Mouse (Mus musculus) left cerebral cortex, postnatal 36 days (tissue): Measurements from ENCODE around the gene Ring1. TPM values are rescaled to one million over a fixed set of nuclear protein-coding genes. Genes with fewer than 3 reads are reported as not detected.

ENCODE experiments used
- microRNA-seq: library from miRNA; unstranded; fragments of <30 nt; microRNA quantifications from one replicate; pipeline ENCODE4 v1.2.0, GENCODE M21; 2022
- total RNA-seq, 2 experiments: library from RNA; stranded (reverse); gene quantifications; 2 replicates each; pipeline ENCODE4 v1.2.3; 2021

Gene Ring1
- total RNA-seq, 2 experiments from 2014 or later: 33.5 to 35.9 TPM

Small RNAs within 50 kb of the gene (microRNA-seq; reads per million reads assigned to microRNA genes)
- not detected for gene Mir219a-1
- not detected for gene Mir219c

Other genes with a start within 250 kb of the Ring1 start
- gene Angptl4, start 242.8 kb downstream of the Ring1 start, total RNA-seq: 1 to 10 TPM; 3.3 to 4.8 TPM
- 10 to 100 TPM; 27.0 to 44.8 TPM for gene Kank3, start 214.2 kb downstream of the Ring1 start, total RNA-seq
- 100 to 1,000 TPM; 651 to 708 TPM for gene Rps28, start 200.1 kb downstream of the Ring1 start, total RNA-seq
- 100 to 1,000 TPM; 212 to 213 TPM for gene Ndufa7, start 200.1 kb downstream of the Ring1 start, total RNA-seq
- 10 to 100 TPM; 24.8 to 27.5 TPM for gene Cd320, start 181.6 kb downstream of the Ring1 start, total RNA-seq
- not detected for gene Gm7029, start 150.8 kb downstream of the Ring1 start, total RNA-seq
- 1 to 10 TPM; 2.4 to 3.1 TPM for gene Kifc1, start 134.0 kb downstream of the Ring1 start, total RNA-seq
- under 1 TPM; 0.70 to 0.96 TPM for gene Platr17, start 119.5 kb downstream of the Ring1 start, total RNA-seq
- 10 to 100 TPM; 29.9 to 32.9 TPM for gene Daxx, start 115.3 kb downstream of the Ring1 start, total RNA-seq
- gene Tapbp, start 108.8 kb downstream of the Ring1 start, total RNA-seq: 10 to 100 TPM; 35.0 to 38.3 TPM
- 10 to 100 TPM; 29.4 to 40.1 TPM for gene Zbtb22, start 108.8 kb downstream of the Ring1 start, total RNA-seq
- gene Rgl2, start 95.1 kb downstream of the Ring1 start, total RNA-seq: 10 to 100 TPM; 46.9 to 71.0 TPM
- 10 to 100 TPM; 96.1 to 98.3 TPM for gene Pfdn6, start 84.3 kb downstream of the Ring1 start, total RNA-seq
- gene Wdr46, start 84.0 kb downstream of the Ring1 start, total RNA-seq: 10 to 100 TPM; 12.6 to 15.0 TPM
- 1 to 10 TPM; 5.5 to 6.7 TPM for gene B3galt4, start 73.2 kb downstream of the Ring1 start, total RNA-seq
- 10 to 100 TPM; 84.5 to 87.0 TPM for gene Vps52, start 68.9 kb downstream of the Ring1 start, total RNA-seq
- gene Rps18, start 68.7 kb downstream of the Ring1 start, total RNA-seq: 100 to 1,000 TPM; 291 to 302 TPM
- 10 to 100 TPM; 17.2 to 19.3 TPM for gene H2-K1, start 24.3 kb downstream of the Ring1 start, total RNA-seq
- gene H2-Ke6, start 3.4 kb upstream of the Ring1 start, total RNA-seq: 10 to 100 TPM; 35.7 to 36.6 TPM
- 100 to 1,000 TPM; 101 to 105 TPM for gene Slc39a7, start 7.0 kb upstream of the Ring1 start, total RNA-seq
- 10 to 100 TPM; 81.9 to 87.8 TPM for gene Rxrb, start 7.1 kb upstream of the Ring1 start, total RNA-seq
- gene Col11a2, start 14.8 kb upstream of the Ring1 start, total RNA-seq: 10 to 100 TPM; 15.1 to 16.3 TPM
- gene H2-Oa, start 67.7 kb upstream of the Ring1 start, total RNA-seq: under 1 TPM in 1 of 2 experiments, not detected in 1; 0.79 TPM
- 10 to 100 TPM; 26.1 to 28.5 TPM for gene H2-DMa, start 94.9 kb upstream of the Ring1 start, total RNA-seq
- gene Brd2, start 98.0 kb upstream of the Ring1 start, total RNA-seq: 100 to 1,000 TPM; 183 to 189 TPM
- gene H2-DMb2, start 118.6 kb upstream of the Ring1 start, total RNA-seq: under 1 TPM; 0.59 to 0.93 TPM
- 1 to 10 TPM in 1 of 2 experiments, under 1 TPM in 1; 0.94 to 1.1 TPM for gene H2-DMb1, start 128.4 kb upstream of the Ring1 start, total RNA-seq
- 1 to 10 TPM; 1.9 to 2.0 TPM for gene Tap1, start 162.9 kb upstream of the Ring1 start, total RNA-seq
- gene Psmb9, start 163.1 kb upstream of the Ring1 start, total RNA-seq: 1 to 10 TPM in 1 of 2 experiments, under 1 TPM in 1; 0.77 to 1.1 TPM
- 1 to 10 TPM; 2.1 to 3.4 TPM for gene Psmb8, start 173.0 kb upstream of the Ring1 start, total RNA-seq
- gene Tap2, start 178.8 kb upstream of the Ring1 start, total RNA-seq: 1 to 10 TPM; 6.6 to 7.7 TPM
- gene H2-Ob, start 214.2 kb upstream of the Ring1 start, total RNA-seq: not detected
- 1 to 10 TPM; 1.9 to 2.5 TPM for gene H2-Ab1, start 233.0 kb upstream of the Ring1 start, total RNA-seq